Comparison of ENCODE assay signal across 8 mouse cellular contexts in the genomic region with DNA sequence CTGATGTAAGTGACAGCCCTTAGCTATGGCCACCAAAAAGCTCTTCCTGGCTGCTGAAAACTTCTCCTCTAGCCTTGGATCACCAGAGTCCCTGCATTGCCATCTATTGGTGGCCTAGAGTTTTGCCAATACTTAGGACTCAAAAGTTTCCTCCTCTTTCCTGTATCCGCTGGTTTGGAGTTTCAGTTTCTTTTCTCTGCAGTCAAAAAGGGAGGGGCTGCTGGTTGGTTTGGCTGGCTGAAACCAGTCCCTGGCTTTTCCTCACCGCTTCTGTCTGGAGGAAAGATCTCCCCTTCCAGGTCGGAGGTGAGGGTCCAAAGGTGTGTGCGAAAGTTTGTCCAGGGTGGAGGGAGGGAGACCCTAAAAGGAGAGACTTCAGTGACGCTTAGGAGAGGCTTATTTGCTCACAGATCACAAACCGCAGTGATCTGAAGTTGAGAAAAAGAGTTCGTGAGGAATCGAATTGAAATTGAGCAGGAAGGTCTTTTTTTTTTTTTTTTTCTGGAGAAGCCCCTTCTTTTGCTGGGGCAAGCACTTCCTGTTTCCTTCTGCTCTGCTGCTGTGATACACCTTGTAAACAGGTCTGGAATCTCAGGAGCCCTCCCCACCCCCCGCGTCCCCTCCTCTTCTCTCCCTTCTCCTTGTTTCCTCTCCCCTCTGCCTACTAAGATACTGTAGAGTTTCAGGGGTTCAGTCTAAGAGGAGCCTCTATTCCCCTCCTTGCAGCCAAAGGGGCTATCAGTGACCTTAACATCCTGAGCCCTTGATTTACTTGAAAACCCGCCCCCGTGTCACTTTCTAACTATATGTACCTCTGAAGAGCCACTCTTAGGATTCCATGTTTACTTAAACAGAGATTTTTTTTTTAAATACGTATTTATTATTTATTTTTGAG. TPM values are rescaled to one million over a fixed set of nuclear protein-coding genes. Genes with fewer than 3 reads are reported as not detected.
A peak's percentile ranks its signal among the peaks of the same experiment; 100 is the strongest.
DNase-seq lines count a peak whose midpoint lies in the region; ATAC-seq and TF ChIP-seq lines count a peak whose summit lies in the region.

A gene (plus strand): TSS at position 171 of the 895 bp plus-strand sequence.

- TF ChIP-seq POLR2A in cortical plate, adult 2 months (IDR thresholded peaks at IDR 0.05; ENCODE audit: extremely low read depth, insufficient read depth, low read length): no peak
- TF ChIP-seq POLR2A in spleen, adult 2 months (IDR thresholded peaks at IDR 0.05; ENCODE audit: low read depth, low read length): no peak; the same call in 1 of the 2 replicates

- ATAC-seq in limb, embryonic 12.5 days (ENCODE audit: insufficient number of reproducible peaks, insufficient read depth, low FRiP score, low TSS enrichment, low read depth): peak; percentile 71; the same call in 1 of the 2 replicates
- ATAC-seq in midbrain, embryonic 12.5 days (ENCODE audit: low FRiP score, low read depth): peak; percentile 58

- peak; percentile 7 to 9 for DNase-seq in cerebellum, postnatal 10 days
- no peak for DNase-seq in cerebellum, adult 18-20 months
- DNase-seq in gastrocnemius, postnatal 25 days: peak; percentile 31
- DNase-seq in induced T-regulatory cell, adult 2 months (ENCODE audit: low read depth): peak; percentile 94
- DNase-seq in spleen, adult 2 months (ENCODE audit: low read depth in 1 of 2, low spot score in 2 of 2): peak; percentile 64 to 77

- peak within 1 kb of the TSS; percentile 41 for H3K4me3 ChIP-seq in cortical plate, adult 2 months (ENCODE audit: insufficient read depth, low read length)
- H3K4me3 ChIP-seq in limb, embryonic 12.5 days (replicated peaks): peak within 1 kb of the TSS; percentile 47
- peak within 1 kb of the TSS; percentile 32 for H3K4me3 ChIP-seq in midbrain, embryonic 12.5 days
- peak within 1 kb of the TSS; percentile 98 for H3K4me3 ChIP-seq in spleen, adult 2 months (ENCODE audit: extremely low read depth, insufficient read depth, insufficient read length)

- H3K4me1 ChIP-seq in cortical plate, adult 2 months (ENCODE audit: control insufficient read depth, insufficient read depth, low read length): no peaks in the 10 kb centered on the region
- H3K4me1 ChIP-seq in limb, embryonic 12.5 days (replicated peaks): no peaks in the 10 kb centered on the region
- H3K4me1 ChIP-seq in midbrain, embryonic 12.5 days: no peaks in the 10 kb centered on the region
- peaks cover 22% of the 10 kb centered on the region; the same call in 1 of the 2 replicates for H3K4me1 ChIP-seq in spleen, adult 2 months (ENCODE audit: control insufficient read depth, insufficient read depth, insufficient read length)

- no peak within 1 kb of the TSS for H3K27ac ChIP-seq in cortical plate, adult 2 months (ENCODE audit: insufficient read depth, low read length)
- H3K27ac ChIP-seq in limb, embryonic 12.5 days: peak within 1 kb of the TSS; percentile 67; the same call in 1 of the 2 replicates
- no peak within 1 kb of the TSS for H3K27ac ChIP-seq in midbrain, embryonic 12.5 days (replicated peaks)
- H3K27ac ChIP-seq in spleen, adult 2 months (ENCODE audit: insufficient read depth, low read length): peak within 1 kb of the TSS; percentile 97

- H3K27me3 ChIP-seq in limb, embryonic 12.5 days: no peaks in the 10 kb centered on the region
- no peaks in the 10 kb centered on the region for H3K27me3 ChIP-seq in midbrain, embryonic 12.5 days
- H3K27me3 ChIP-seq in spleen, adult 2 months (ENCODE audit: control insufficient read depth, insufficient read depth, low read length): no peaks in the 10 kb centered on the region

- peak within 1 kb of the TSS; percentile 53 for H3K4me2 ChIP-seq in limb, embryonic 12.5 days
- H3K4me2 ChIP-seq in midbrain, embryonic 12.5 days (replicated peaks): peak within 1 kb of the TSS; percentile 43

- TF ChIP-seq CTCF in cortical plate, adult 2 months (IDR thresholded peaks at IDR 0.05; ENCODE audit: extremely low read depth, insufficient read depth, low read length): peak; percentile 31; the same call in 1 of the 2 replicates
- peak; percentile 18; the same call in 1 of the 2 replicates for TF ChIP-seq CTCF in spleen, adult 2 months (IDR thresholded peaks at IDR 0.05; ENCODE audit: extremely low read depth, insufficient read depth, insufficient read length, insufficient replicate concordance)

- peak within 1 kb of the TSS; percentile 66 for H3K9ac ChIP-seq in limb, embryonic 12.5 days (replicated peaks)
- no peak within 1 kb of the TSS for H3K9ac ChIP-seq in midbrain, embryonic 12.5 days (replicated peaks)

- H3K36me3 ChIP-seq in limb, embryonic 12.5 days: no peaks in the 10 kb centered on the region
- H3K36me3 ChIP-seq in midbrain, embryonic 12.5 days: no peaks in the 10 kb centered on the region
- H3K36me3 ChIP-seq in spleen, adult 2 months (ENCODE audit: control insufficient read depth, insufficient read depth, low read length): peaks cover 4% of the 10 kb centered on the region

- 7% methylated on average over 13 of the region's 13 CpGs for WGBS in limb, embryonic 12.5 days
- WGBS in midbrain, embryonic 12.5 days: 7% methylated on average over 13 of the region's 13 CpGs
- WGBS in spleen, adult 2 months: 2% methylated on average over 13 of the region's 13 CpGs

- H3K9me3 ChIP-seq in limb, embryonic 12.5 days: no peaks in the 10 kb centered on the region
- no peaks in the 10 kb centered on the region for H3K9me3 ChIP-seq in midbrain, embryonic 12.5 days

RNA-seq across cellular contexts. Expression of the gene that starts here (rescaled TPM):
- polyA plus RNA-seq in cortical plate, adult 2 months (2012; rRNA removed): 2.8 and 3.4 TPM in 2 replicates
- 1 to 10 TPM; 1.0 to 1.6 TPM for total RNA-seq in gastrocnemius, postnatal 25 days (2021)
- polyA plus RNA-seq in limb, embryonic 12.5 days (2016; fragmentation: Nextera tagmentation; extraction: Ambion mirVana): 0.93 and 1.4 TPM in 2 replicates
- 0.83 and 1.2 TPM in 2 replicates for polyA plus RNA-seq in midbrain, embryonic 12.5 days (2016; fragmentation: Nextera tagmentation; extraction: Ambion mirVana)
- polyA plus RNA-seq in spleen, adult 2 months (2012; rRNA removed): 13.5 and 14.5 TPM in 2 replicates

Comparison
In these comparisons a context has a peak if more than half of its experiments do, and no peak if none do; other contexts are left out.
1. DNase-seq: peak in cerebellum, postnatal 10 days (2 of 2), gastrocnemius, postnatal 25 days (single experiment), induced T-regulatory cell, adult 2 months (single experiment) and spleen, adult 2 months (2 of 2); none in cerebellum, adult 18-20 months (0 of 2).
2. H3K27ac ChIP-seq: peak in limb, embryonic 12.5 days (single experiment) and spleen, adult 2 months (single experiment); none in cortical plate, adult 2 months (single experiment) and midbrain, embryonic 12.5 days (single experiment).
3. H3K4me3 ChIP-seq: peak in every context shown above with its lines; median percentile 98 in spleen, adult 2 months; 47 in limb, embryonic 12.5 days; 41 in cortical plate, adult 2 months; 32 in midbrain, embryonic 12.5 days.